Mouse (Mus musculus) adrenal gland, postnatal 25 days (tissue): ENCODE data around the gene Gpr146. TPM values are rescaled to one million over a fixed set of nuclear protein-coding genes. Genes with fewer than 3 reads are reported as not detected.
"Not testable (repeated sequence)": the region's sequence is repeated elsewhere in the genome, so short reads cannot be mapped to it uniquely, and the experiment has no call there.

Experiments used
- DNase-seq: peaks from one replicate; pipeline ENCODE4 v3.0.0; 2021; ENCODE audit warnings: mixed read lengths
- total RNA-seq: library from RNA; stranded (reverse); gene quantifications from 2 replicates; pipeline ENCODE4 v1.2.3, GENCODE M21; 2021

Gene Gpr146
- total RNA-seq, 1 experiment from 2014 or later: 16.0 TPM

DNA sequence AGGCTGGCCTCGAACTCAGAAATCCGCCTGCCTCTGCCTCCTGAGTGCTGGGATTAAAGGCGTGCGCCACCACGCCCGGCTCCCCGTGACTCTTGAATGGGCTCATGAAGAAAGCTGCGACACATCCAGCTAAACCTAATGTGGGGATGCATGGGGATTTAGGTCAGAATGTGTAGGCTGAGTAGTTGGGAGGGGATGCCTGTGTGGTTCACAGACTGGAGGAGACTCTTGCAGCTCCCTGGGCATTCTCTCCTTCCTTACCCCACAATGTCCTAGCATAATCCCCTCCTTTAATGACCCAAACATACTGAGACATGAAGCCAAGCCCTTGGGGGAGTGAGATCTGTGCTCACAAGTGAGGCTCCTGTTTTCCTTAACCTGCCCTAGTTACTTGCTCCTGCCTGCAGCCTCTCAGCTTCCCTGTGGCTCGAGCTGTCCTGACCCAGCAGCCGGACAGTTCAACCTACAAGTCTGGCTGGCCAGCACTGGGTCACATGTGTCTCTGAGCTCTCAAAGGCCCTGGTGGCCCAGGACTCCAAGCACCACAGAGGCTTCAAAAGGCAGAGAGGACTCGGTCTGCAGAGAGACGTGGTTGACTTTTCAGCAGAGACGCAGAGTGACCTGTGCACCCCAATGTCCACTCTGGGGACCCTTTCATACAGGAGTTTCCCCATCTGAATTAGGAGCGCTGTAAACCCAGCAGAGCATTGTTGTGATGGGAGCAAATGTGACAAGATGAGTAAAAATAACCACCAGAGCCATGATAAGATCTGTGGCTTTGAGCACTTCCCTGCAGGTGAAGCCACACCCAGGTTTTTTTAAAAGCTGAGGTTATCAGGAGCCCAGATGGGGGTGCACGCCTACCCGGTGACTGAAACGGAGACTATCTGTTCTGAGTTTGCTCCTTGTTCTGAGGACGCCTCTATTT is 4.4 kb downstream of the Gpr146 start:
- DNase-seq: no peak

GRCm38 (mm10) chr5:139382760-139383159 is 5.3 kb downstream of the Gpr146 start:
- DNase-seq: peak; percentile 40

GRCm38 (mm10) chr5:139383234-139383633 is 5.7 kb downstream of the Gpr146 start:
- no peak for DNase-seq

DNA sequence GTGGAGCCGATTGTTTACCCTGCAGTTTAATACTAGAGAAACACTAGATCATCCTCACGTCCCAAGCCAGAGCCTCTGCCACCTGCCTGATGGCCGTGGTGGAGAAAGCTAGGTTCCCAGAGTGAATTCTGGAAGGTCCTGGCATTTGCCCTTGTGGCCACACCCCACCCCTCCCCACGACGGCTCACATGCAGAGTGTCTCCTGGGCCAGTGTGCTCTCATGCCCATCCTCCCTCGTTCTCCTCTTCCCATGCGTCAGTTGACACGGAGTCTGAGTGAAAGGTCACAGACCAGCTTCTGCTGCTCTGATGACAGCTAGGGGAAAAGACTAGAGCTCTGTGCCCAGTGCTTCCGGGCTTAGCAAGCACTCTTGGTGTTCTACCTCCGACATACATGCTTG is 7.0 kb downstream of the Gpr146 start:
- peak; percentile 53 for DNase-seq

DNA sequence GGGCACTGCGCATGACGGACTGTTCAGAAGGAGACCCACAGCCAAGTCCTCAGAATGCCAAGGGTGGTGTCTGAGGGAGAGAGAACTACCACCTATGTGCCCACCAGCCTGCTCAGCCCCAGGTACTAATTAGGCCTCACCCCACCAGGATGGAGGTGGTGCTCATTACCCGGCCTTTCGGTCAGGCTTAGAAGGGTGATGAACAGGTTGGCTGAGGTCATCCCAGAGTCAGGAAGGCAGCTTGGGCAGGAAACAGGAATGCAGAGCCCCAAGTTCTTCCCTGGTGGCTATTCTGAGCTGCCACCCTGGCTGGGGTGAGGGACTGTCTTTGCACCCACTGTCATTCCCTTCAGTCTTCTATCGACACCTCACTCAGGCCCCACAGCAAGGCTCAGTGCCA is 8.6 kb downstream of the Gpr146 start:
- no peak for DNase-seq

DNA sequence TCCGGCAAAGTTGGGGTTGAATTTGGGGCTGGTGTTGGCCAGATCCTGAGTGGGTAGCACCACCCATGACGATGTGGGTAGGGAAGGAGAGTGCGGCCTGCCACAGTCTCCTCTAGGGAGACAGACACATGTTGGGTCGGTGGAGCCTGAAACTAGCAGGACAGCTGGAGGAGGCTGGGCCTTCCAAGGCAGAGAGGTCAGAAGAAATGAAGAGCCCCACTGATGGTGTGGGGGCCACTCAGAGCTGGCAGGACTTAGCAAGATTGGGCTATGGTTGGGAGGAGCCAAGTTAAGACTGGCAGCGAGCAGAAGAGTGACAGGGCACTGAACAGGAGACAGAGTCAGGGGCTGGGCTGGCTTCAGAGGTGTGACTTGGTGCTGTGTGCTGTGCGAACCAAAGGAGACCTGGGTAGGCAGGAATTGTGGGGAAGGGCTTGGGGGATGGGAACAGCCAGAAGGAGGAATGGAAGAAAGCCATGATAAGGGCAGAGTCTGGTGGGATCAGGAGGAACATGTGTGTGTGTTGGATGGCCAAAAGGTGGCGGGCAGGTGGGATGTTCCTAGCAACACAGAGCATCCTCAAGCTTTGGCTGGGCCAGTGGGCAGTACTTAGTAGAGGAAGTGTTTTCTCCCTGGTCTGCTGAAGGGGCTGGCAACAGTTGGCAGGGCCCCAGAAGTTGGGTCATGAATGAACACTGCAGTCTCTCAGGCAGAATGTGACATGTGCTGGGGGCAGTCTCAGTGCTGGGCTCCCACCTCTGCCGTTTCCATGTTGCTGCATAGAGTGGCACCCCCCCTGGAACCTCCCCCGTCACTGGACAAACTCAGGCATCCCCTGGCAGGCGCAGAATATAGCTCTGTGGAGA is 10.1 kb downstream of the Gpr146 start:
- no peak for DNase-seq

DNA sequence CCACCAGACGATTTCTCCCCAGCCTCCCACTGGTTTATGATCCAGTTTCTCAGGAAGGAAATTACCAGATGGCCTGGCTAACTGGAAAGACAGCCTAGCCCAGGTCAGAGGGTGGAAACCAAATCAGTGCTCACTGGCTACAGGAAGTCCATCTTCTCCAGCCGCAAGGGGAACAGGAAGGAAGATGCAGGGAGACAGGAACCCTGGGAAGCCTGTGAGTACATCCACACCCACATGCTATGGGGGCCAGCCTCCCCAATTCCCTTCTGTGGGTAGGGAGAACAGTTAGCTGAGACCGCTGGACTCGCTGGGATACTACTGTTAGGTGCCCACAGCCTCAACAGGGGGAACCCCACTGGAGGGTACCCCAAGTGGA is 10.7 kb downstream of the Gpr146 start:
- no peak for DNase-seq

GRCm38 (mm10) chr5:139388694-139389675 is 11.5 kb downstream of the Gpr146 start:
- DNase-seq: no peak

- DNase-seq: peak; percentile 66
Observed at GRCm38 (mm10) chr5:139389676-139390061, 12.2 kb downstream of the Gpr146 start.

DNA sequence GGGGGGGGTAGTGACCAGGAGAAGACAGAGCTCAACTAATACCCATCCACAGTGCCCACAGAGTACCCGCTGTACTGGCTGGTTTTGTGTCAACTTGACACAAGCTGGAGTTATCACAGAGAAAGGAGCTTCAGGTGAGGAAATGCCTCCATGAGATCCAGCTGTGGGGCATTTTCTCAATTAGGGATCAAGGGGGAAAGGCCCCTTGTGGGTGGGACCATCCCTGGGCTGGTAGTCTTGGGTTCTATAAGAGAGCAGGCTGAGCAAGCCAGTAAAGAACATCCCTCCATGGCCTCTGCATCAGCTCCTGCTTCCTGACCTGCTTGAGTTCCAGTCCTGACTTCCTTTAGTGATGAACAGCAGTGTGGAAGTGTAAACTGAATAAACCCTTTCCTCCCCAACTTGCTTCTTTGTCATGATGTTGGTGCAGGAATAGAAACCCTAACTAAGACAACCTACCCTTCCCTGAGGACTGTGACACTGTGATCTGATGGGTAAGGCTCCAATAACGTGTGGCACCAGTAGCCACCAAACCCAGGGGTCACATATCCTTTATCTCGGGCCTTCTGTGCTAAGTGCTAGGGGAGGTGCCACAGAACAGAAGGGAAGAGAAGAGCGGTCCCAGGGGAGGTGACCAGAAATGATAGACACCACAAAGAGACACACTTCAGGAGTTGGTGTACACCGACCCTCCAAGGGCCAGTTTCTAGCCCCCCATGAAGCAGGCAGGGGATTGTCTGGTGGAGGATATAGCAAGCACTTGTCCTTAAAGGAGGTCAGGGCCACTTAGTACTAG is 13.0 kb downstream of the Gpr146 start:
- DNase-seq: not testable (repeated sequence)

DNA sequence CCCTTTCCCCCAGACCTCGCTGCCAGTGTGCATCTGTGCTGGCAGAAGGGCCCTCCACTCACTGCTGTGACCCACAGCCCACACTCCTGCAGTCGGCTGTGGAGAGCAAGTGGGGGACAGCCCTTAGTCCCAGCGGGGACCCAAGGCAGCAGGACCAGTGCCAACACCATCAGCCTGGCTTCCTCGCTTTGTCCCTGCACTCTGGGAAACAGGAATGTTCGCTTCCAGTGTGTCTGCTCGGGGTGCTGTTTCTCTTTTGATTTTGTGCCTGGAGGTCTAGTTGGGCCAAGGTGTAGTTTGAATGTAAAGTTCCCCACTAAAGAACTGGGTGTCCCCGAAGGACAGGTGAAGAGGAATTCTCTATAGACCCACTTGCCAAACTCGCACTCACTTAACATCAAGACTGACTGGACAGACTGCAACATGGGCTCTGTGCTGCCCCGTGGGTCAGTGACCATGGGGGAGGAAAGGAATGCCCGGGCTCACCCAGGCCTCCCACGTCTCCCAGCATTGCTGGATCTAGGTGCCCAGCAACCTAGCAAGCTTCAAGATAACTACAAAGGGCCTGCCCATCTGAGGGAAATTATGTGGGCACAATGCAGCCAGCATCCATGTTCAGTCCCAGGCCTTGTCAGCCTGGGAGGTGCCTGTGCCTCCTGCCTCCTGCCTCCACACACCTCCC is 14.0 kb downstream of the Gpr146 start:
- no peak for DNase-seq

DNA sequence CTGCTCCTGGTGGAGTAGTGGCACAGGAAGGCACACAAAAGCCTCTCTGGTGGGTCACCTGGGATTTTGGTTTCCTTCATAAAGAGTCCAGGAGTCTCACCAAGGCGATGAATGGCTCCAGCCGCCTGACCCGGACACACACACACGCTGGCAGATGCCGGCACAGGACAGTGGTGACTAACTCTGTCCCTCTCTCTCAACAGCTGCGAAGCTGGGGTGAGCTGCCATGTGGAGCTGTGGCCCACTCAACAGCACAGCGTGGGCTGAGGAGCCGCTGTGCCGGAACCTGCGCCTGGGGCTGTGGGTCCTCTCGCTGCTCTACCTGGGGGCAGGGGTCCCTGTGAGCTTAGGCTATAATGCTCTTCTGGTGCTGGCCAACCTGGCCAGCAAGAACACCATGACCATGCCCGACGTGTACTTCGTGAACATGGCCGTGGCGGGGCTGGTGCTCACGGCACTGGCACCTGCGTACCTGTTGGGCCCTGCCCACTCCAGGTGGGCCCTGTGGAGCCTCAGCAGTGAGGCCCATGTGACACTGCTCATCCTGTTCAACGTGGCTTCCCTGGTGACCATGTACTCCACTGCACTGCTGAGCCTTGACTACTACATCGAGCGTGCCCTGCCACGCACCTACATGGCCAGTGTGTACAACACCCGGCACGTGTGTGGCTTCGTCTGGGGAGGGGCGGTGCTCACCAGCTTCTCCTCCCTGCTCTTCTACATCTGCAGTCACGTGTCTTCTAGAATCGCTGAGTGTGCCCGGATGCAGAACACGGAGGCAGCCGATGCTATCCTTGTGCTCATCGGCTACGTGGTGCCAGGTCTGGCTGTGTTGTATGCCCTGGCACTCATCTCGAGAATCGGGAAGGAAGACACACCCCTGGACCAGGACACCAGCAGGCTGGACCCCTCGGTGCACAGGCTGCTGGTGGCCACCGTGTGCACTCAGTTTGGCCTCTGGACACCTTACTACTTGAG is 15.0 kb downstream of the Gpr146 start:
- DNase-seq: no peak

- no peak for DNase-seq
Observed at GRCm38 (mm10) chr5:139393197-139393588, 15.7 kb downstream of the Gpr146 start.

GRCm38 (mm10) chr5:139394399-139394798 is 16.9 kb downstream of the Gpr146 start:
- DNase-seq: no peak

DNA sequence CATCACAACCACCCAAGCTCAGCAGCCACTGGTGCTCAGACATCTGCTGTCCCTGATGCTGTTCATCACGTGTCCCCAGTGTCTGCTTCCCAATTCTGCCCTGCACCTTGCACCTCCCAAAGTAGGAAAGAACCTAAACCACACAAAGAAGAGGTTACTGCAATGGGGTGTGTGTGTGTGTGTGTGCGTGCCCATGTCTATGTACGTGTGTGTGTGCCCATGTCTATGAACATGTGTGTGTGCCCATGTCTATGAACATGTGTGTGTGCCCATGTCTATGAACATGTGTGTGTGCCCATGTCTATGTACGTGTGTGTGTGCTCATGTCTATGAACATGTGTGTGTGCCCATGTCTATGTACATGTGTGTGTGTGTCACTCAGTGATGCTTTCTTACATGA is 18.0 kb downstream of the Gpr146 start:
- DNase-seq: no peak

DNA sequence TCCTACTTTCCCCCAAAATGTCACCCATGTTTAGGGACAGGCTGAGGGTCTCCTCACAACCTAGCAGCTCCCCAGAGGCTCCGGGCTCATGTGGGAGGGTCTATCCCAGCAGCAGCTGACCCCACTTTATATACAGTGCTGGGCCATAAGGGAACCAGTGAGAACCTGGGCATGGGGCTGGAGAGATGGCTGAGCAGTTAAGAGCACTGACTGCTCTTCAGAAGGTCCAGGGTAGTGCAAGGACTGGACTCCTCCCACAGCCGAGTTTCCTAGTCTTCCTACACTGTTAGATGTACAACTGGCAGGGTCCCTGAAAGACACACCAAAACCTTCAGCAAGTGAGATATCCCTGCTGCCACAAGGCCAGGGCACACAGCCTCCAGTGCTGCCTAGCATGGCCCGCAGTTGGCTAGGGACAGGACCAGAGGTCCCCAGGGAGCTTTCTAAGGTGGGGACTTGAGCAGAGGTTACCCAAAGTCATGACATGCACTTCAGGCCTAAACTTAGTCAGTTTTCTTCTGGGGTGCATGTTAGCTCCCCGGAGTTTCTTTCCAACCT is 19.9 kb downstream of the Gpr146 start:
- DNase-seq: no peak

DNA sequence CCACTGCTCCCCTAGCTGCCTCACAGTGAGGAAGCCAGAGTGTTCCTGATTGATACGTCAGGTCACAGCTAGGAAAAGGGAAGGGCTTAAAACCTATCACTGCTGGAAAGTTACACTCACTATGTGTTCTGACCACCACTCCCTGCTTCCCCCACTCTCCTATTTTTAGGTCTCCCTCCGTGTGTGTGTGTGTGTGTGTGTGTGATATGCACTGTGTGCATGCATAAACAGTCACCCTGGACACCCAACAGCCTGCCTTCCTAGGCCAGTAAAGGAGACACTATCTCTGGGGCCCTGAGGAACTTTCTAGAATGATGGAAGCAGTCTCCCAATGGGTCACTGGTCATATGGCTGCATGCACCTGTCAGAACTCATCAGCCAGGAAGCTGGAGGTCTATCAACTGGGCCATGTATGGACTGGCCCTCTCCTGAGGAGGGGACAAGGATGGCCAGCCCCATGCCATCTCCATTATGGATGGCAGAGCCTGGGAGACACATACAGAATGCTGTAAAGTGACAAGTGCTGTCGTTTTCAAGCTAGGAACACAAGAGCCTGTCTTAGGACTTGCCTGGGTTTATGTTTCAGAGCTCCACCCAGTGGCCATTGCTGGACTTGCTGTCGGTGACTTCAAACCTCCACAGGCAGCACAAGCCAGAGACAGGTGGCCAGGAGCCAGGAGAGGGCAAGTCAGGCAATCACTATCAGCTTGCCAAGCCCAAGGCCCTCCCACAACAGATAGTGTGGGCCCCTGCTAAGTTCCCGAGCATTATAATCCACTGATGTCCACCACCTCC is 20.7 kb downstream of the Gpr146 start:
- peak; percentile 91 for DNase-seq

DNA sequence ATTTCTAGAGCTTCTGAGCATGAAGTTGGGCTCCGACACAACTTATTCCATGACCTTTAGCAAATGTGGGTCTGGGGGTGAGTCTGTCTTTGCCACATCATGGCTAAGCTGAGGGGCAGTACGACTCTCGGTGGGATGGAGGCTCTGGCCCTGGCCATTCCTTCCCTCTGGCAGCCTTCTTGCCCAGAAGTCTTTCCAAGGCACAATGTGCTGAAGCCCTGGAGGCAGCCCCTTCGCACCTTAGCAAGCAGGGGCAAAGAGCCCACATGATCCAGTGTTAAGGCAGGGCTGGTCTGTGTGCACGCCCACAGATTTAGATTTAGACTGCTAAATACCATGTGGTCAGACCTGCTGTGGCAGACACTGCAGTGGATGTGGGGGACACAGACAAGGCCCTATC is 21.3 kb downstream of the Gpr146 start:
- DNase-seq: no peak
